Mouse (Mus musculus): ENCODE data around the gene Ptger3. TPM values are rescaled to one million over a fixed set of nuclear protein-coding genes. Genes with fewer than 3 reads are reported as not detected.
A peak's percentile ranks its signal among the peaks of the same experiment; 100 is the strongest.

Gene Ptger3
- polyA plus RNA-seq (2012; rRNA removed), result 0.17 TPM in 1 of 2 replicates, not detected in the other

GRCm38 (mm10) chr3:157566725-157567565 lies at the start of gene Ptger3:
Ptger3 (plus strand) TSS chr3:157566892.
- peaks cover 12% of the 10 kb centered on the region for H3K4me1 ChIP-seq (ENCODE audit: control insufficient read depth, insufficient read depth, low read length)
- H3K27me3 ChIP-seq (ENCODE audit: control insufficient read depth, insufficient read depth, low read length), result no peaks in the 10 kb centered on the region
- no peaks in the 10 kb centered on the region for H3K36me3 ChIP-seq (ENCODE audit: control insufficient read depth, insufficient read depth, low read length)
- H3K27ac ChIP-seq (ENCODE audit: control insufficient read depth, insufficient read depth, low read depth, low read length), result no peak within 1 kb of the TSS
- TF ChIP-seq CTCF (IDR thresholded peaks at IDR 0.05; ENCODE audit: control insufficient read depth, insufficient read depth, insufficient replicate concordance, low read depth, low read length), result no peak
- no peak for TF ChIP-seq POLR2A (IDR thresholded peaks at IDR 0.05; ENCODE audit: control insufficient read depth, low read depth, low read length)
- peak within 1 kb of the TSS; percentile 32 for H3K4me3 ChIP-seq (ENCODE audit: control insufficient read depth, low read depth, low read length)

- H3K4me3 ChIP-seq (ENCODE audit: control insufficient read depth, low read depth, low read length), result no peak overlapping the region
- no peaks in the 10 kb centered on the region for H3K4me1 ChIP-seq (ENCODE audit: control insufficient read depth, insufficient read depth, low read length)
- no peaks in the 10 kb centered on the region for H3K36me3 ChIP-seq (ENCODE audit: control insufficient read depth, insufficient read depth, low read length)
- TF ChIP-seq CTCF (IDR thresholded peaks at IDR 0.05; ENCODE audit: control insufficient read depth, insufficient read depth, insufficient replicate concordance, low read depth, low read length) (no peak), POLR2A (IDR thresholded peaks at IDR 0.05; ENCODE audit: control insufficient read depth, low read depth, low read length) (no peak)
- H3K27me3 ChIP-seq (ENCODE audit: control insufficient read depth, insufficient read depth, low read length), result no peaks in the 10 kb centered on the region
- H3K27ac ChIP-seq (ENCODE audit: control insufficient read depth, insufficient read depth, low read depth, low read length), result no peak overlapping the region
These were observed 48.7 kb upstream of the Ptger3 start for GRCm38 (mm10) chr3:157517992-157518391.

GRCm38 (mm10) chr3:157520433-157520832 lies 46.3 kb upstream of the Ptger3 start:
- H3K4me3 ChIP-seq (ENCODE audit: control insufficient read depth, low read depth, low read length), result no peak overlapping the region
- no peaks in the 10 kb centered on the region for H3K36me3 ChIP-seq (ENCODE audit: control insufficient read depth, insufficient read depth, low read length)
- H3K27ac ChIP-seq (ENCODE audit: control insufficient read depth, insufficient read depth, low read depth, low read length), result no peak overlapping the region
- TF ChIP-seq POLR2A (IDR thresholded peaks at IDR 0.05; ENCODE audit: control insufficient read depth, low read depth, low read length) (no peak), CTCF (IDR thresholded peaks at IDR 0.05; ENCODE audit: control insufficient read depth, insufficient read depth, insufficient replicate concordance, low read depth, low read length) (no peak)
- no peaks in the 10 kb centered on the region for H3K27me3 ChIP-seq (ENCODE audit: control insufficient read depth, insufficient read depth, low read length)
- H3K4me1 ChIP-seq (ENCODE audit: control insufficient read depth, insufficient read depth, low read length), result no peaks in the 10 kb centered on the region

GRCm38 (mm10) chr3:157523834-157524233 lies 42.9 kb upstream of the Ptger3 start:
- Histone ChIP-seq H3K27me3 (ENCODE audit: control insufficient read depth, insufficient read depth, low read length) (no peaks in the 10 kb centered on the region), H3K36me3 (ENCODE audit: control insufficient read depth, insufficient read depth, low read length) (no peaks in the 10 kb centered on the region), H3K4me1 (ENCODE audit: control insufficient read depth, insufficient read depth, low read length) (no peaks in the 10 kb centered on the region), H3K4me3 (ENCODE audit: control insufficient read depth, low read depth, low read length) (no peak overlapping the region), H3K27ac (ENCODE audit: control insufficient read depth, insufficient read depth, low read depth, low read length) (no peak overlapping the region)
- TF ChIP-seq CTCF (IDR thresholded peaks at IDR 0.05; ENCODE audit: control insufficient read depth, insufficient read depth, insufficient replicate concordance, low read depth, low read length), result no peak
- no peak for TF ChIP-seq POLR2A (IDR thresholded peaks at IDR 0.05; ENCODE audit: control insufficient read depth, low read depth, low read length)

GRCm38 (mm10) chr3:157531585-157531984 lies 35.1 kb upstream of the Ptger3 start:
- no peaks in the 10 kb centered on the region for H3K36me3 ChIP-seq (ENCODE audit: control insufficient read depth, insufficient read depth, low read length)
- H3K4me3 ChIP-seq (ENCODE audit: control insufficient read depth, low read depth, low read length), result no peak overlapping the region
- TF ChIP-seq CTCF (IDR thresholded peaks at IDR 0.05; ENCODE audit: control insufficient read depth, insufficient read depth, insufficient replicate concordance, low read depth, low read length) (no peak), POLR2A (IDR thresholded peaks at IDR 0.05; ENCODE audit: control insufficient read depth, low read depth, low read length) (no peak)
- H3K27me3 ChIP-seq (ENCODE audit: control insufficient read depth, insufficient read depth, low read length), result no peaks in the 10 kb centered on the region
- H3K4me1 ChIP-seq (ENCODE audit: control insufficient read depth, insufficient read depth, low read length), result no peaks in the 10 kb centered on the region
- no peak overlapping the region for H3K27ac ChIP-seq (ENCODE audit: control insufficient read depth, insufficient read depth, low read depth, low read length)

GRCm38 (mm10) chr3:157533964-157534785 lies 32.5 kb upstream of the Ptger3 start, which contains the start of gene Zranb2:
Zranb2 (plus strand) TSS chr3:157534160.
- TF ChIP-seq POLR2A (IDR thresholded peaks at IDR 0.05; ENCODE audit: control insufficient read depth, low read depth, low read length) (peak; percentile 89), CTCF (IDR thresholded peaks at IDR 0.05; ENCODE audit: control insufficient read depth, insufficient read depth, insufficient replicate concordance, low read depth, low read length) (0 out of 2 replicates have a peak, but pooled peaks have one; percentile 1)
- Histone ChIP-seq H3K4me3 (ENCODE audit: control insufficient read depth, low read depth, low read length) (peak within 1 kb of the TSS; percentile 96), H3K4me1 (ENCODE audit: control insufficient read depth, insufficient read depth, low read length) (no peaks in the 10 kb centered on the region), H3K36me3 (ENCODE audit: control insufficient read depth, insufficient read depth, low read length) (no peaks in the 10 kb centered on the region), H3K27me3 (ENCODE audit: control insufficient read depth, insufficient read depth, low read length) (no peaks in the 10 kb centered on the region), H3K27ac (ENCODE audit: control insufficient read depth, insufficient read depth, low read depth, low read length) (peak within 1 kb of the TSS; percentile 97)

Data from testis, adult 2 months (tissue).